In the genomic region with DNA sequence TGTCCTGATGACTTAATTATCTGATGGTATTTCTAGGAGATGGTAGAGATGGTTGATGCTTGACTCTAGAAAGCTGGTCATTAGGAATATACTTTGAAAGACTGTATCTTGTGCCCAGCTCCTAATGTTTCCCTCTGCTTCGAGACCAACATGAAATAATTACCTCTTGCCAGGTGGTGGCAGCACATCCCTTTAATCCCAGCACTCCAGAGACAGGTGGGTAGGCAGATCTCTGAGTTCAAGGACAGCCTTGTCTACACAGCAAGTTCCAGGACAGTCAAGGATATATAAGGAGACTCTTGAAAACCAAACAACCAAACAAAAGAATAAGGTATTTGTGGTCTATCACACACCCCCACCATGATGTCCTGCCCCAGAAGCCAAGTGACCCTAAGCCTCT, we compare ENCODE assay signal across 8 mouse cellular contexts. TPM values are rescaled to one million over a fixed set of nuclear protein-coding genes. Genes with fewer than 3 reads are reported as not detected.
A peak's percentile ranks its signal among the peaks of the same experiment; 100 is the strongest.
DNase-seq lines count a peak whose midpoint lies in the region; ATAC-seq and TF ChIP-seq lines count a peak whose summit lies in the region.

No protein-coding gene starts in this region.

- no peak overlapping the region for H3K4me3 ChIP-seq in kidney, adult 2 months (ENCODE audit: insufficient read depth, low read depth, low read length)
- H3K4me3 ChIP-seq in kidney, embryonic 15.5 days (replicated peaks) = no peak overlapping the region
- no peak overlapping the region for H3K4me3 ChIP-seq in ES-Bruce4 (ENCODE audit: low read depth, low read length)
- H3K4me3 ChIP-seq in cortical plate, adult 2 months (ENCODE audit: insufficient read depth, low read length) = no peak overlapping the region
- no peak overlapping the region for H3K4me3 ChIP-seq in hindbrain, embryonic 10.5 days
- H3K4me3 ChIP-seq in midbrain, embryonic 10.5 days = no peak overlapping the region

- no peaks in the 10 kb centered on the region for H3K4me1 ChIP-seq in kidney, adult 2 months (ENCODE audit: control insufficient read depth, insufficient read depth, low read length)
- H3K4me1 ChIP-seq in kidney, embryonic 15.5 days = peaks cover 7% of the 10 kb centered on the region; the same call in 1 of the 2 replicates
- H3K4me1 ChIP-seq in ES-Bruce4 (ENCODE audit: control insufficient read depth, insufficient read depth, low read length) = no peaks in the 10 kb centered on the region
- no peaks in the 10 kb centered on the region; the same call in none of the 2 replicates for H3K4me1 ChIP-seq in cortical plate, adult 2 months (ENCODE audit: control insufficient read depth, insufficient read depth, low read length)
- no peaks in the 10 kb centered on the region for H3K4me1 ChIP-seq in hindbrain, embryonic 10.5 days (replicated peaks)
- H3K4me1 ChIP-seq in midbrain, embryonic 10.5 days = no peaks in the 10 kb centered on the region

- no peak overlapping the region for H3K9ac ChIP-seq in kidney, embryonic 15.5 days
- H3K9ac ChIP-seq in ES-Bruce4 (ENCODE audit: low read depth, poor library complexity, severe bottlenecking) = no peak overlapping the region

- H3K9me3 ChIP-seq in kidney, embryonic 15.5 days (replicated peaks) = no peaks in the 10 kb centered on the region
- H3K9me3 ChIP-seq in ES-Bruce4 (replicated peaks; ENCODE audit: control insufficient read depth, insufficient read depth, low read length, poor library complexity, severe bottlenecking) = no peaks in the 10 kb centered on the region
- no peaks in the 10 kb centered on the region for H3K9me3 ChIP-seq in hindbrain, embryonic 10.5 days
- H3K9me3 ChIP-seq in midbrain, embryonic 10.5 days (replicated peaks) = no peaks in the 10 kb centered on the region

- WGBS in kidney, adult 2 months = 53% methylated on average over 1 of the region's 1 CpGs
- WGBS in kidney, embryonic 15.5 days = 65% methylated on average over 1 of the region's 1 CpGs
- WGBS in hindbrain, embryonic 10.5 days = 82% methylated on average over 1 of the region's 1 CpGs
- WGBS in midbrain, embryonic 10.5 days = 81% methylated on average over 1 of the region's 1 CpGs

- peak; percentile 44 for DNase-seq in kidney, adult 2 months
- no peak for DNase-seq in hindbrain, embryonic 10.5 days (ENCODE audit: low spot score)
- no peak for DNase-seq in midbrain, embryonic 10.5 days (ENCODE audit: low spot score)
- DNase-seq in layer of hippocampus, adult 11-12 months (ENCODE audit: low spot score) = no peak

- TF ChIP-seq EP300 in ES-Bruce4 (IDR thresholded peaks at IDR 0.05; ENCODE audit: insufficient read depth, low read depth, low read length) = no peak

- no peak overlapping the region for H3K27ac ChIP-seq in kidney, adult 2 months (ENCODE audit: insufficient read depth, low read depth, low read length)
- no peak overlapping the region for H3K27ac ChIP-seq in kidney, embryonic 15.5 days
- H3K27ac ChIP-seq in ES-Bruce4 (ENCODE audit: insufficient read depth, low read length) = no peak overlapping the region
- H3K27ac ChIP-seq in cortical plate, adult 2 months (ENCODE audit: insufficient read depth, low read length) = no peak overlapping the region
- H3K27ac ChIP-seq in hindbrain, embryonic 10.5 days = no peak overlapping the region
- H3K27ac ChIP-seq in midbrain, embryonic 10.5 days (replicated peaks) = no peak overlapping the region

- no peak for TF ChIP-seq POLR2A in kidney, adult 2 months (IDR thresholded peaks at IDR 0.05; ENCODE audit: low read depth, low read length)
- no peak for TF ChIP-seq POLR2A in ES-Bruce4 (IDR thresholded peaks at IDR 0.05; ENCODE audit: insufficient read depth, low read length)
- TF ChIP-seq POLR2A in cortical plate, adult 2 months (IDR thresholded peaks at IDR 0.05; ENCODE audit: extremely low read depth, insufficient read depth, low read length) = no peak

- TF ChIP-seq CTCF in kidney, adult 2 months (conservative IDR thresholded peaks at IDR 0.05; ENCODE audit: insufficient read depth, insufficient read length, low read depth, low read length) = peak; percentile 66
- peak; percentile 37 for TF ChIP-seq CTCF in ES-Bruce4 (IDR thresholded peaks at IDR 0.05; ENCODE audit: low read depth, low read length)
- peak; percentile 47 for TF ChIP-seq CTCF in cortical plate, adult 2 months (IDR thresholded peaks at IDR 0.05; ENCODE audit: extremely low read depth, insufficient read depth, low read length)

- no peaks in the 10 kb centered on the region for H3K27me3 ChIP-seq in kidney, adult 2 months (replicated peaks; ENCODE audit: control insufficient read depth, insufficient read depth, low read length)
- H3K27me3 ChIP-seq in kidney, embryonic 15.5 days = no peaks in the 10 kb centered on the region
- no peaks in the 10 kb centered on the region for H3K27me3 ChIP-seq in ES-Bruce4 (ENCODE audit: control insufficient read depth, insufficient read depth, low read length, poor library complexity, severe bottlenecking)
- H3K27me3 ChIP-seq in hindbrain, embryonic 10.5 days (ENCODE audit: insufficient read depth, poor library complexity, severe bottlenecking) = no peaks in the 10 kb centered on the region
- H3K27me3 ChIP-seq in midbrain, embryonic 10.5 days (ENCODE audit: low read depth, poor library complexity, severe bottlenecking) = no peaks in the 10 kb centered on the region

- H3K36me3 ChIP-seq in kidney, adult 2 months (ENCODE audit: control insufficient read depth, insufficient read depth, low read length) = no peaks in the 10 kb centered on the region
- H3K36me3 ChIP-seq in kidney, embryonic 15.5 days = peaks cover 31% of the 10 kb centered on the region
- peaks cover 13% of the 10 kb centered on the region for H3K36me3 ChIP-seq in ES-Bruce4 (ENCODE audit: control insufficient read depth, insufficient read depth, low read length, poor library complexity, severe bottlenecking)
- H3K36me3 ChIP-seq in hindbrain, embryonic 10.5 days = peaks cover 42% of the 10 kb centered on the region
- peaks cover 31% of the 10 kb centered on the region for H3K36me3 ChIP-seq in midbrain, embryonic 10.5 days

- ATAC-seq in kidney, embryonic 15.5 days (replicated peaks; ENCODE audit: low FRiP score) = no peak
- peak; percentile 71 for ATAC-seq in megakaryocyte-erythroid progenitor cell, adult 5-6 weeks (replicated peaks; ENCODE audit: low FRiP score, low TSS enrichment, poor library complexity, severe bottlenecking)

- no peak overlapping the region for H3K4me2 ChIP-seq in kidney, embryonic 15.5 days

RNA-seq across cellular contexts. Expression of a gene that starts 17.2 kb away (rescaled TPM):
- polyA plus RNA-seq in kidney, adult 2 months (2012; rRNA removed) = 13.8 and 16.4 TPM in 2 replicates
- 91.4 and 94.8 TPM in 2 replicates for polyA plus RNA-seq in kidney, embryonic 15.5 days (2015; fragmentation: Nextera tagmentation; extraction: Ambion mirVana)
- 135 and 140 TPM in 2 replicates for polyA plus RNA-seq in ES-Bruce4 (2011; ENCODE audit: insufficient read depth, insufficient read length, low read depth, missing spikeins)
- polyA plus RNA-seq in cortical plate, adult 2 months (2012; rRNA removed) = 33.8 and 33.9 TPM in 2 replicates
- total RNA-seq in megakaryocyte-erythroid progenitor cell, adult 5-6 weeks (2014; fragmentation: Nextera tagmentation) = 32.6 and 33.0 TPM in 2 replicates
- total RNA-seq in megakaryocyte-erythroid progenitor cell, adult 5-6 weeks (2017) = 72.6 and 115 TPM in 2 replicates
- 102 and 116 TPM in 2 replicates for polyA plus RNA-seq in hindbrain, embryonic 10.5 days (2016; fragmentation: Nextera tagmentation; extraction: Ambion mirVana)
- polyA plus RNA-seq in midbrain, embryonic 10.5 days (2016; fragmentation: Nextera tagmentation; extraction: Ambion mirVana) = 122 and 132 TPM in 2 replicates

RNA-seq across cellular contexts. Expression of a gene that starts 55.2 kb away (rescaled TPM):
- polyA plus RNA-seq in kidney, adult 2 months (2012; rRNA removed) = 14.7 and 15.7 TPM in 2 replicates
- polyA plus RNA-seq in kidney, embryonic 15.5 days (2015; fragmentation: Nextera tagmentation; extraction: Ambion mirVana) = 46.4 and 50.4 TPM in 2 replicates
- 43.3 and 47.6 TPM in 2 replicates for polyA plus RNA-seq in ES-Bruce4 (2011; ENCODE audit: insufficient read depth, insufficient read length, low read depth, missing spikeins)
- polyA plus RNA-seq in cortical plate, adult 2 months (2012; rRNA removed) = 29.8 and 31.3 TPM in 2 replicates
- total RNA-seq in megakaryocyte-erythroid progenitor cell, adult 5-6 weeks (2014; fragmentation: Nextera tagmentation) = 42.4 and 44.1 TPM in 2 replicates
- total RNA-seq in megakaryocyte-erythroid progenitor cell, adult 5-6 weeks (2017) = 29.1 and 33.0 TPM in 2 replicates
- polyA plus RNA-seq in hindbrain, embryonic 10.5 days (2016; fragmentation: Nextera tagmentation; extraction: Ambion mirVana) = 54.9 and 55.4 TPM in 2 replicates
- polyA plus RNA-seq in midbrain, embryonic 10.5 days (2016; fragmentation: Nextera tagmentation; extraction: Ambion mirVana) = 52.5 and 55.6 TPM in 2 replicates

RNA-seq across cellular contexts. Expression of a gene that starts 55.3 kb away (rescaled TPM):
- polyA plus RNA-seq in kidney, adult 2 months (2012; rRNA removed) = 8.9 and 9.5 TPM in 2 replicates
- 27.4 and 30.5 TPM in 2 replicates for polyA plus RNA-seq in kidney, embryonic 15.5 days (2015; fragmentation: Nextera tagmentation; extraction: Ambion mirVana)
- polyA plus RNA-seq in ES-Bruce4 (2011; ENCODE audit: insufficient read depth, insufficient read length, low read depth, missing spikeins) = 95.9 and 109 TPM in 2 replicates
- polyA plus RNA-seq in cortical plate, adult 2 months (2012; rRNA removed) = 10.9 and 12.3 TPM in 2 replicates
- total RNA-seq in megakaryocyte-erythroid progenitor cell, adult 5-6 weeks (2014; fragmentation: Nextera tagmentation) = 22.3 and 41.0 TPM in 2 replicates
- total RNA-seq in megakaryocyte-erythroid progenitor cell, adult 5-6 weeks (2017) = 23.5 and 35.5 TPM in 2 replicates
- 17.7 and 22.1 TPM in 2 replicates for polyA plus RNA-seq in hindbrain, embryonic 10.5 days (2016; fragmentation: Nextera tagmentation; extraction: Ambion mirVana)
- polyA plus RNA-seq in midbrain, embryonic 10.5 days (2016; fragmentation: Nextera tagmentation; extraction: Ambion mirVana) = 21.6 and 22.8 TPM in 2 replicates
